Mouse (Mus musculus): ENCODE data around the gene Rd3l. TPM values are rescaled to one million over a fixed set of nuclear protein-coding genes. Genes with fewer than 3 reads are reported as not detected.
A peak's percentile ranks its signal among the peaks of the same experiment; 100 is the strongest.

The Rd3l gene
- under 1 TPM in 1 of 2 experiments, not detected in 1; 0.32 TPM for total RNA-seq (2021)

- DNase-seq (ENCODE audit: low spot score in 2 of 2): peak in 1 of 2 experiments; percentile 17
- intact Hi-C loops (cut with DNase I): no loop called here
Observed at GRCm38 (mm10) chr12:111980887-111981367, at the start of gene Rd3l. Rd3l (minus strand) TSS chr12:111981317.

- intact Hi-C loops (cut with DNase I): no loop called here
- no peak for DNase-seq (ENCODE audit: low spot score in 2 of 2)
Observed at GRCm38 (mm10) chr12:112027408-112027807, 46.3 kb upstream of the Rd3l start.

GRCm38 (mm10) chr12:112025907-112026645, 45.0 kb upstream of the Rd3l start:
- DNase-seq (ENCODE audit: low spot score in 2 of 2): peak; percentile 12 to 25
- intact Hi-C loops (cut with DNase I): no loop called here

GRCm38 (mm10) chr12:112025457-112025856, 44.3 kb upstream of the Rd3l start:
- intact Hi-C loops (cut with DNase I): no loop called here
- DNase-seq (ENCODE audit: low spot score in 2 of 2): no peak

GRCm38 (mm10) chr12:112024581-112025310, 43.6 kb upstream of the Rd3l start:
- DNase-seq (ENCODE audit: low spot score in 2 of 2): no peak
- intact Hi-C loops (cut with DNase I): no loop called here

GRCm38 (mm10) chr12:112023306-112023705, 42.2 kb upstream of the Rd3l start:
- intact Hi-C loops (cut with DNase I): no loop called here

GRCm38 (mm10) chr12:112016346-112016745, 35.2 kb upstream of the Rd3l start:
- no peak for DNase-seq (ENCODE audit: low spot score in 2 of 2)
- intact Hi-C loops (cut with DNase I): no loop called here

More at GRCm38 (mm10) chr12:112023306-112023705, 42.2 kb upstream of the Rd3l start:
- DNase-seq (ENCODE audit: low spot score in 2 of 2): no peak

GRCm38 (mm10) chr12:112013271-112013801, 32.2 kb upstream of the Rd3l start:
- intact Hi-C loops (cut with DNase I): no loop called here

GRCm38 (mm10) chr12:112012511-112013270, 31.6 kb upstream of the Rd3l start:
- intact Hi-C loops (cut with DNase I): no loop called here
- DNase-seq (ENCODE audit: low spot score in 2 of 2): no peak

More at GRCm38 (mm10) chr12:112013271-112013801, 32.2 kb upstream of the Rd3l start:
- no peak for DNase-seq (ENCODE audit: low spot score in 2 of 2)

- intact Hi-C loops (cut with DNase I): loop anchor here (5.0 kb wide), 1 partner anchor 124 kb away; no protein-coding TSS in a partner anchor
- DNase-seq (ENCODE audit: low spot score in 2 of 2): peak; percentile 59 to 73
Observed at GRCm38 (mm10) chr12:112001223-112001622, 20.1 kb upstream of the Rd3l start.

GRCm38 (mm10) chr12:111999735-112000134, 18.6 kb upstream of the Rd3l start:
- DNase-seq (ENCODE audit: low spot score in 2 of 2): no peak
- intact Hi-C loops (cut with DNase I): loop anchor here (5.0 kb wide), 1 partner anchor 122 kb away; no protein-coding TSS in a partner anchor

- DNase-seq (ENCODE audit: low spot score in 2 of 2): no peak
- intact Hi-C loops (cut with DNase I): no loop called here
Observed at GRCm38 (mm10) chr12:111995161-111995560, 14.0 kb upstream of the Rd3l start.

GRCm38 (mm10) chr12:111992626-111993025, 11.5 kb upstream of the Rd3l start:
- intact Hi-C loops (cut with DNase I): no loop called here
- no peak for DNase-seq (ENCODE audit: low spot score in 2 of 2)

- intact Hi-C loops (cut with DNase I): no loop called here
- DNase-seq (ENCODE audit: low spot score in 2 of 2): no peak
Observed at GRCm38 (mm10) chr12:111986756-111987155, 5.6 kb upstream of the Rd3l start.

- intact Hi-C loops (cut with DNase I): no loop called here
Observed at GRCm38 (mm10) chr12:111983165-111983564, 2.0 kb upstream of the Rd3l start.

GRCm38 (mm10) chr12:111981831-111982230, 714 bp upstream of the Rd3l start:
- intact Hi-C loops (cut with DNase I): no loop called here

More at GRCm38 (mm10) chr12:111983165-111983564, 2.0 kb upstream of the Rd3l start:
- no peak for DNase-seq (ENCODE audit: low spot score in 2 of 2)

GRCm38 (mm10) chr12:111978274-111978673, 2.8 kb downstream of the Rd3l start:
- DNase-seq (ENCODE audit: low spot score in 2 of 2): no peak
- intact Hi-C loops (cut with DNase I): no loop called here

More at GRCm38 (mm10) chr12:111981831-111982230, 714 bp upstream of the Rd3l start:
- DNase-seq (ENCODE audit: low spot score in 2 of 2): no peak

GRCm38 (mm10) chr12:111977138-111977537, 4.0 kb downstream of the Rd3l start:
- no peak for DNase-seq (ENCODE audit: low spot score in 2 of 2)

GRCm38 (mm10) chr12:111974578-111974977, 6.5 kb downstream of the Rd3l start:
- intact Hi-C loops (cut with DNase I): no loop called here
- DNase-seq (ENCODE audit: low spot score in 2 of 2): no peak

More at GRCm38 (mm10) chr12:111977138-111977537, 4.0 kb downstream of the Rd3l start:
- intact Hi-C loops (cut with DNase I): no loop called here

Data from left cerebral cortex, postnatal 36 days (tissue).